Mouse (Mus musculus): ENCODE measurements around the gene Cfl1.

Gene Cfl1

GRCm38 (mm10) chr19:5529325-5530137 is 39.3 kb downstream of the Cfl1 start:
- DNase-seq (ENCODE audit: low read depth, low spot score), result peak; percentile 84

GRCm38 (mm10) chr19:5530138-5530524 is 39.9 kb downstream of the Cfl1 start:
- no peak for DNase-seq (ENCODE audit: low read depth, low spot score)

- no peak for DNase-seq (ENCODE audit: low read depth, low spot score)
Observed at GRCm38 (mm10) chr19:5532520-5532919, 42.3 kb downstream of the Cfl1 start.

- DNase-seq (ENCODE audit: low read depth, low spot score), result no peak
Observed at GRCm38 (mm10) chr19:5538786-5539185, 48.5 kb downstream of the Cfl1 start.

- no peak for DNase-seq (ENCODE audit: low read depth, low spot score)
Observed at GRCm38 (mm10) chr19:5543362-5543761, 53.1 kb downstream of the Cfl1 start.

GRCm38 (mm10) chr19:5544031-5544430 is 53.8 kb downstream of the Cfl1 start:
- no peak for DNase-seq (ENCODE audit: low read depth, low spot score)

Data from embryo, embryonic 11.5 days (tissue).